Mouse (Mus musculus): Measurements from ENCODE around the gene Cyth1. TPM values are rescaled to one million over a fixed set of nuclear protein-coding genes. Genes with fewer than 3 reads are reported as not detected.

Cyth1 gene
- total and polyA plus RNA-seq, 3 experiments, result 49.7 to 108 (median 79.7) TPM

DNA sequence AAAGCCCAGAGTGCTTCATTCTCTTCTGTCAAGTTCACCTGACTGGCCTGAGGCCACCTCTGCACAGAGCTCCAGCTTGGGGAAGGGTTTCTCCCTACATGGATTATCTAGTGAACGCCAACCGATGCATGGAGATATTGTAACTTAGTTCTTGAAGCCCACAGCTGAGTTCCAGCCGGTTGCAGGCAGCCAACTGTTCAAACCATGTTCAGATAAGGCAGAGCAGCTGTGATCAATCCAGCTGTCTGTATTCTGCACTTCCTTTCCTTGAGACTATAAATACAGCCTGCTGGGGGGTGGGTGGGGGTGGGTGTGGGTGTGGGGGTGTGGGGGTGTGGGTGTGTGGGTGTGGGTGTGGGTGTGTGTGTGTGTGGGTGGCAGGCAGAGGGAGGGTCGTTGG lies 163.2 kb downstream of the Cyth1 start:
- peaks cover 92% of the 10 kb centered on the region for H3K27me3 ChIP-seq (replicated peaks)
- dilution Hi-C loops (cut with MboI; ENCODE audit: extremely low pct_ligation_motif_present, extremely low pct_unique_long_range_greater_than_20kb, low sequenced_read_pairs), result no loop called here
- peaks cover 0 to 8% of the 10 kb centered on the region in 2 experiments; a peak in 2 of 4 replicates for H3K4me1 ChIP-seq (ENCODE audit: control insufficient read depth in 1 of 2, insufficient read depth in 2 of 2)
- DNase-seq (ENCODE audit: extremely low read depth), result no peak
- TF ChIP-seq NELFE (IDR thresholded peaks at IDR 0.05; ENCODE audit: low read depth, low read length) (no peak), SMC3 (IDR thresholded peaks at IDR 0.05; ENCODE audit: low read depth, low read length) (no peak), ETS1 (conservative IDR thresholded peaks at IDR 0.05; ENCODE audit: low read depth, low read length) (no peak), NRF1 (IDR thresholded peaks at IDR 0.05; ENCODE audit: low read depth, low read length) (no peak), GABPA (IDR thresholded peaks at IDR 0.05; ENCODE audit: insufficient replicate concordance, low read depth, low read length) (no peak), SIN3A (IDR thresholded peaks at IDR 0.05; ENCODE audit: low read length) (no peak), RCOR1 (conservative IDR thresholded peaks at IDR 0.05; ENCODE audit: low read depth, low read length) (no peak), HCFC1 (IDR thresholded peaks at IDR 0.05; ENCODE audit: low read depth, low read length) (no peak), POLR2AphosphoS2 (IDR thresholded peaks at IDR 0.05; ENCODE audit: low read depth, low read length) (no peak), BHLHE40 (IDR thresholded peaks at IDR 0.05; ENCODE audit: low read depth, low read length) (no peak), USF2 (conservative IDR thresholded peaks at IDR 0.05; ENCODE audit: low read depth, low read length) (no peak)
- H3K9ac ChIP-seq (ENCODE audit: insufficient read depth, low read depth), result no peak overlapping the region
- no peaks in the 10 kb centered on the region for H3K36me3 ChIP-seq (replicated peaks in 1 of 2; ENCODE audit: control insufficient read depth in 1 of 2, insufficient read depth in 1 of 2, low read length in 1 of 2)
- H3K4me2 ChIP-seq (ENCODE audit: insufficient read depth, low read depth, poor library complexity, severe bottlenecking), result no peak overlapping the region
- in situ Hi-C loops (cut with MboI; ENCODE audit: low pct_ligation_motif_present, low pct_unique_long_range_greater_than_20kb, low sequenced_read_pairs), result no loop called here
- peaks cover 2% of the 10 kb centered on the region for H3K9me3 ChIP-seq (replicated peaks; ENCODE audit: low read length)
- no peaks in the 10 kb centered on the region for H3K79me2 ChIP-seq (replicated peaks; ENCODE audit: control insufficient read depth, extremely low read depth, insufficient read depth, poor library complexity, severe bottlenecking)
- H3K4me3 ChIP-seq (replicated peaks in 1 of 3; ENCODE audit: low read depth in 2 of 3, low read length in 2 of 3, poor library complexity in 1 of 3), result no peak overlapping the region
- H3K27ac ChIP-seq (ENCODE audit: insufficient read depth, low read depth), result no peak overlapping the region

DNA sequence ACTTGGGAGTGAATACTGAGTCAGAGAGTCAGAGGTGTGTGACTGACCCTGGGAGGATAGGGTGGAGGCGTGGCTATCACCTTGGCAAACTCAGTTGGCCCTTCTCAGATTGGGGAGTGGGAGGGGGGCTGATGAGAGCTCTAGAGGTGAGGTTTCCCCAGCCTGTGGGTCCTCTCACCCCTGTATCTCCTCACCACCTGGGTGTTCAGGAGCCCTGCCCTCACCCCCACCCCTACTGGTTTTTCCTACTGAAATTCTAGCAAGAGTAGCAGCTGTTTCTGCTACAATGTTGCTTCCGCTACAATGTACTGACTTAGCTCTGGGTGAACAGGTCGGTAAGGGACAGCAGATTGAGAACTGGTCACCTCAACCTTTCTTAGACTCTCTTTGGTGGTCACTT lies 164.1 kb downstream of the Cyth1 start:
- Histone ChIP-seq H3K4me1 (ENCODE audit: control insufficient read depth in 1 of 2, insufficient read depth in 2 of 2) (peaks cover 0 to 8% of the 10 kb centered on the region in 2 experiments; a peak in 2 of 4 replicates), H3K4me2 (ENCODE audit: insufficient read depth, low read depth, poor library complexity, severe bottlenecking) (no peak overlapping the region), H3K4me3 (replicated peaks in 1 of 3; ENCODE audit: low read depth in 2 of 3, low read length in 2 of 3, poor library complexity in 1 of 3) (no peak overlapping the region), H3K27ac (ENCODE audit: insufficient read depth, low read depth) (no peak overlapping the region), H3K36me3 (replicated peaks in 1 of 2; ENCODE audit: control insufficient read depth in 1 of 2, insufficient read depth in 1 of 2, low read length in 1 of 2) (no peaks in the 10 kb centered on the region), H3K9me3 (replicated peaks; ENCODE audit: low read length) (no peaks in the 10 kb centered on the region), H3K9ac (ENCODE audit: insufficient read depth, low read depth) (no peak overlapping the region), H3K27me3 (replicated peaks) (peaks cover 93% of the 10 kb centered on the region), H3K79me2 (replicated peaks; ENCODE audit: control insufficient read depth, extremely low read depth, insufficient read depth, poor library complexity, severe bottlenecking) (no peaks in the 10 kb centered on the region)
- no peak for TF ChIP-seq ELF1 (IDR thresholded peaks at IDR 0.05; ENCODE audit: low read depth, low read length)
- no peak for TF ChIP-seq CHD1 (IDR thresholded peaks at IDR 0.05; ENCODE audit: low read depth, low read length)
- dilution Hi-C loops (cut with MboI; ENCODE audit: extremely low pct_ligation_motif_present, extremely low pct_unique_long_range_greater_than_20kb, low sequenced_read_pairs) (no loop called here), in situ Hi-C loops (cut with MboI; ENCODE audit: low pct_ligation_motif_present, low pct_unique_long_range_greater_than_20kb, low sequenced_read_pairs) (no loop called here)
- no peak for DNase-seq (ENCODE audit: extremely low read depth)

DNA sequence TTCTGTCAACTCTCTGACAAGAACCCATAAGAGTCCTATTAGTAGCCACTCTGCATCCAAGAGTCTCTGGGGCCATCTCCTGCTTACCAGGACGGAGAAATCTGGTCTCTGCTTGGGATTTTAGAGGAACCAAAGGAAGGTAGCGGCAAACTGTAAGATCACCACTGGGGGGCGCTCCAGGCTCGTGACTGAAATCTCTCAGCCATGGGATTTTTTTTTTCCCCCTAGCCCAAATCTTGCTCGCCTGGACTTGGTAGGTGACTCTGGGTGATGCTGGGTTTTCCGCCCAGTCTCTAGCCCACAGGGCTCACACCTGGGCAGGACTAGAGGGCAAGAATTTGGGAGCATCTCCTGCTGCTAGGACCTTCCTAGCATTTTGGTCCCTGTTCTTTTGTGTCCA lies 164.6 kb downstream of the Cyth1 start:
- Histone ChIP-seq H3K4me1 (ENCODE audit: control insufficient read depth in 1 of 2, insufficient read depth in 2 of 2) (peaks cover 0 to 8% of the 10 kb centered on the region in 2 experiments; a peak in 2 of 4 replicates), H3K27me3 (replicated peaks) (peaks cover 91% of the 10 kb centered on the region), H3K4me3 (replicated peaks in 1 of 3; ENCODE audit: low read depth in 2 of 3, low read length in 2 of 3, poor library complexity in 1 of 3) (no peak overlapping the region), H3K4me2 (ENCODE audit: insufficient read depth, low read depth, poor library complexity, severe bottlenecking) (no peak overlapping the region), H3K9me3 (replicated peaks; ENCODE audit: low read length) (no peaks in the 10 kb centered on the region), H3K27ac (ENCODE audit: insufficient read depth, low read depth) (no peak overlapping the region), H3K36me3 (replicated peaks in 1 of 2; ENCODE audit: control insufficient read depth in 1 of 2, insufficient read depth in 1 of 2, low read length in 1 of 2) (no peaks in the 10 kb centered on the region), H3K79me2 (replicated peaks; ENCODE audit: control insufficient read depth, extremely low read depth, insufficient read depth, poor library complexity, severe bottlenecking) (no peaks in the 10 kb centered on the region), H3K9ac (ENCODE audit: insufficient read depth, low read depth) (no peak overlapping the region)
- peak; percentile 80 for DNase-seq (ENCODE audit: extremely low read depth)
- TF ChIP-seq RAD21 (IDR thresholded peaks at IDR 0.05; ENCODE audit: low read depth, low read length), result peak; percentile 94
- TF ChIP-seq ZNF384 (IDR thresholded peaks at IDR 0.05; ENCODE audit: low read depth, low read length), result peak; percentile 96
- TF ChIP-seq ZKSCAN1 (IDR thresholded peaks at IDR 0.05; ENCODE audit: borderline replicate concordance, low read depth, low read length), result no peak
- no peak for TF ChIP-seq JUND (conservative IDR thresholded peaks at IDR 0.05; ENCODE audit: low read depth, low read length)
- no peak for TF ChIP-seq POLR2AphosphoS2 (IDR thresholded peaks at IDR 0.05; ENCODE audit: low read depth, low read length)
- TF ChIP-seq CTCF (conservative IDR thresholded peaks at IDR 0.05 in 1 of 2, IDR thresholded peaks at IDR 0.05 in 1 of 2; ENCODE audit: low read depth in 2 of 2, low read length in 2 of 2), result peak; percentile 73 to 98
- peak; percentile 87 for TF ChIP-seq SMC3 (IDR thresholded peaks at IDR 0.05; ENCODE audit: low read depth, low read length)
- peak; percentile 32 for TF ChIP-seq ZC3H11A (IDR thresholded peaks at IDR 0.05; ENCODE audit: low read depth, low read length)
- in situ Hi-C loops (cut with MboI; ENCODE audit: low pct_ligation_motif_present, low pct_unique_long_range_greater_than_20kb, low sequenced_read_pairs), result no loop called here
- dilution Hi-C loops (cut with MboI; ENCODE audit: extremely low pct_ligation_motif_present, extremely low pct_unique_long_range_greater_than_20kb, low sequenced_read_pairs), result no loop called here
